Mouse (Mus musculus): ENCODE measurements around the gene Cdx2. TPM values are rescaled to one million over a fixed set of nuclear protein-coding genes. Genes with fewer than 3 reads are reported as not detected.

The Cdx2 gene
- polyA plus RNA-seq, 1 experiment from 2014 or later, result not detected

GRCm38 (mm10) chr5:147300001-147300363, 7.1 kb downstream of the Cdx2 start:
- H3K9me3 ChIP-seq, result no peaks in the 10 kb centered on the region
- peak overlapping the region; percentile 34; the same call in 1 of the 2 replicates for H3K4me2 ChIP-seq
- no peak for ATAC-seq (ENCODE audit: low FRiP score, low read depth)
- no peak overlapping the region for H3K9ac ChIP-seq
- H3K4me1 ChIP-seq (replicated peaks), result peaks cover 6% of the 10 kb centered on the region
- no peak overlapping the region for H3K4me3 ChIP-seq
- H3K27me3 ChIP-seq, result peaks cover 94% of the 10 kb centered on the region
- 5% methylated on average over 4 of the region's 4 CpGs for WGBS
- no peaks in the 10 kb centered on the region for H3K36me3 ChIP-seq
- H3K27ac ChIP-seq (replicated peaks), result no peak overlapping the region

- Histone ChIP-seq H3K4me2 (peak overlapping the region; percentile 34; the same call in 1 of the 2 replicates), H3K36me3 (no peaks in the 10 kb centered on the region), H3K27me3 (peaks cover 94% of the 10 kb centered on the region), H3K4me3 (no peak overlapping the region), H3K4me1 (replicated peaks) (peaks cover 6% of the 10 kb centered on the region), H3K9me3 (no peaks in the 10 kb centered on the region), H3K9ac (no peak overlapping the region), H3K27ac (replicated peaks) (no peak overlapping the region)
- peak; percentile 30; the same call in 1 of the 2 replicates for ATAC-seq (ENCODE audit: low FRiP score, low read depth)
- under 1% methylated on average over 41 of the region's 41 CpGs for WGBS
Measured at GRCm38 (mm10) chr5:147299255-147300000, 7.6 kb downstream of the Cdx2 start.

GRCm38 (mm10) chr5:147297249-147297648, 9.8 kb downstream of the Cdx2 start:
- no peak overlapping the region for H3K9ac ChIP-seq
- H3K4me2 ChIP-seq, result no peak overlapping the region
- 64% methylated on average over 5 of the region's 5 CpGs for WGBS
- ATAC-seq (ENCODE audit: low FRiP score, low read depth), result no peak
- H3K4me3 ChIP-seq, result no peak overlapping the region
- peaks cover 94% of the 10 kb centered on the region for H3K27me3 ChIP-seq
- no peak overlapping the region for H3K27ac ChIP-seq (replicated peaks)
- peaks cover 6% of the 10 kb centered on the region for H3K4me1 ChIP-seq (replicated peaks)
- no peaks in the 10 kb centered on the region for H3K9me3 ChIP-seq
- H3K36me3 ChIP-seq, result no peaks in the 10 kb centered on the region

- no peak overlapping the region for H3K9ac ChIP-seq
- H3K4me1 ChIP-seq (replicated peaks), result no peaks in the 10 kb centered on the region
- no peaks in the 10 kb centered on the region for H3K9me3 ChIP-seq
- H3K27me3 ChIP-seq, result peaks cover 71% of the 10 kb centered on the region
- ATAC-seq (ENCODE audit: low FRiP score, low read depth), result no peak
- 14% methylated on average over 20 of the region's 20 CpGs for WGBS
- H3K27ac ChIP-seq (replicated peaks), result no peak overlapping the region
- no peak overlapping the region for H3K4me3 ChIP-seq
- no peaks in the 10 kb centered on the region for H3K36me3 ChIP-seq
- no peak overlapping the region for H3K4me2 ChIP-seq
Measured at GRCm38 (mm10) chr5:147294121-147294520, 12.9 kb downstream of the Cdx2 start.

GRCm38 (mm10) chr5:147293127-147293910, 13.8 kb downstream of the Cdx2 start:
- Histone ChIP-seq H3K36me3 (no peaks in the 10 kb centered on the region), H3K4me2 (no peak overlapping the region), H3K4me3 (no peak overlapping the region), H3K9me3 (no peaks in the 10 kb centered on the region), H3K9ac (no peak overlapping the region), H3K4me1 (replicated peaks) (no peaks in the 10 kb centered on the region), H3K27me3 (peaks cover 64% of the 10 kb centered on the region), H3K27ac (replicated peaks) (no peak overlapping the region)
- WGBS, result 18% methylated on average over 18 of the region's 18 CpGs
- peak; percentile 61; the same call in 1 of the 2 replicates for ATAC-seq (ENCODE audit: low FRiP score, low read depth)

- Histone ChIP-seq H3K27ac (replicated peaks) (no peak overlapping the region), H3K36me3 (no peaks in the 10 kb centered on the region), H3K27me3 (peaks cover 57% of the 10 kb centered on the region), H3K4me2 (no peak overlapping the region), H3K9me3 (no peaks in the 10 kb centered on the region), H3K4me1 (replicated peaks) (no peaks in the 10 kb centered on the region), H3K9ac (no peak overlapping the region), H3K4me3 (no peak overlapping the region)
- ATAC-seq (ENCODE audit: low FRiP score, low read depth), result no peak
- whole genome bisulfite sequencing, result 47% methylated on average over 13 of the region's 13 CpGs
Measured at GRCm38 (mm10) chr5:147292506-147293120, 14.5 kb downstream of the Cdx2 start.

GRCm38 (mm10) chr5:147291764-147292505, 15.1 kb downstream of the Cdx2 start:
- no peak overlapping the region for H3K9ac ChIP-seq
- ATAC-seq (ENCODE audit: low FRiP score, low read depth), result no peak
- H3K9me3 ChIP-seq, result no peaks in the 10 kb centered on the region
- no peaks in the 10 kb centered on the region for H3K36me3 ChIP-seq
- H3K4me3 ChIP-seq, result no peak overlapping the region
- 35% methylated on average over 16 of the region's 16 CpGs for WGBS
- H3K4me2 ChIP-seq, result no peak overlapping the region
- no peaks in the 10 kb centered on the region for H3K4me1 ChIP-seq (replicated peaks)
- H3K27me3 ChIP-seq, result peaks cover 54% of the 10 kb centered on the region
- H3K27ac ChIP-seq (replicated peaks), result no peak overlapping the region

GRCm38 (mm10) chr5:147284365-147284764, 22.7 kb downstream of the Cdx2 start:
- no peak overlapping the region for H3K9ac ChIP-seq
- 74% methylated on average over 4 of the region's 4 CpGs for WGBS
- H3K9me3 ChIP-seq, result no peaks in the 10 kb centered on the region
- H3K4me2 ChIP-seq, result no peak overlapping the region
- ATAC-seq (ENCODE audit: low FRiP score, low read depth), result no peak
- peaks cover 35% of the 10 kb centered on the region for H3K27me3 ChIP-seq
- no peaks in the 10 kb centered on the region for H3K4me1 ChIP-seq (replicated peaks)
- no peak overlapping the region for H3K4me3 ChIP-seq
- H3K27ac ChIP-seq (replicated peaks), result no peak overlapping the region
- no peaks in the 10 kb centered on the region for H3K36me3 ChIP-seq

- H3K9ac ChIP-seq, result no peak overlapping the region
- H3K4me1 ChIP-seq (replicated peaks), result no peaks in the 10 kb centered on the region
- peaks cover 90% of the 10 kb centered on the region for H3K27me3 ChIP-seq
- H3K4me2 ChIP-seq, result no peak overlapping the region
- 1% methylated on average over 13 of the region's 13 CpGs for WGBS
- H3K4me3 ChIP-seq, result no peak overlapping the region
- 0 out of 2 replicates have a peak, but pooled peaks cover 3% of the 10 kb centered on the region for H3K9me3 ChIP-seq
- no peak overlapping the region for H3K27ac ChIP-seq (replicated peaks)
- no peak for ATAC-seq (ENCODE audit: low FRiP score, low read depth)
- no peaks in the 10 kb centered on the region for H3K36me3 ChIP-seq
Measured at GRCm38 (mm10) chr5:147277547-147277925, 29.5 kb downstream of the Cdx2 start.

- H3K9ac ChIP-seq, result no peak overlapping the region
- H3K9me3 ChIP-seq, result 0 out of 2 replicates have a peak, but pooled peaks cover 3% of the 10 kb centered on the region
- peaks cover 91% of the 10 kb centered on the region for H3K27me3 ChIP-seq
- no peaks in the 10 kb centered on the region for H3K4me1 ChIP-seq (replicated peaks)
- H3K36me3 ChIP-seq, result no peaks in the 10 kb centered on the region
- H3K4me2 ChIP-seq, result no peak overlapping the region
- no peak overlapping the region for H3K27ac ChIP-seq (replicated peaks)
- 3% methylated on average over 18 of the region's 18 CpGs for WGBS
- no peak overlapping the region for H3K4me3 ChIP-seq
- ATAC-seq (ENCODE audit: low FRiP score, low read depth), result no peak
Measured at GRCm38 (mm10) chr5:147276701-147277546, 30.1 kb downstream of the Cdx2 start.

- 0 out of 2 replicates have a peak, but pooled peaks cover 3% of the 10 kb centered on the region for H3K9me3 ChIP-seq
- no peak overlapping the region for H3K4me3 ChIP-seq
- no peak overlapping the region for H3K27ac ChIP-seq (replicated peaks)
- H3K4me2 ChIP-seq, result no peak overlapping the region
- H3K27me3 ChIP-seq, result peaks cover 95% of the 10 kb centered on the region
- no peak for ATAC-seq (ENCODE audit: low FRiP score, low read depth)
- 17% methylated on average over 3 of the region's 3 CpGs for WGBS
- H3K4me1 ChIP-seq (replicated peaks), result no peaks in the 10 kb centered on the region
- H3K9ac ChIP-seq, result no peak overlapping the region
- H3K36me3 ChIP-seq, result no peaks in the 10 kb centered on the region
Measured at GRCm38 (mm10) chr5:147275761-147276160, 31.3 kb downstream of the Cdx2 start.

Measured in hindbrain, embryonic 15.5 days (tissue).